Mouse (Mus musculus) C2C12 (cell line): ENCODE measurements around the gene Myh7b. TPM values are rescaled to one million over a fixed set of nuclear protein-coding genes. Genes with fewer than 3 reads are reported as not detected.
"Not testable (repeated sequence)": the region's sequence is repeated elsewhere in the genome, so short reads cannot be mapped to it uniquely, and the experiment has no call there.

Source experiments
- H3K27me3 ChIP-seq: one replicate; pipeline ENCODE4 v1.6.1; 2011; ENCODE audit not compliant: control insufficient read depth, insufficient read depth, insufficient read length
- H3K36me3 ChIP-seq: one replicate; pipeline ENCODE4 v1.6.1; 2011; ENCODE audit not compliant: control insufficient read depth, insufficient read depth
- H3K4me3 ChIP-seq: one replicate; pipeline ENCODE4 v1.5.1; 2011; ENCODE audit warnings: mild to moderate bottlenecking, control low read depth; ENCODE audit not compliant: poor library complexity, insufficient read depth, severe bottlenecking
- H3K79me2 ChIP-seq: one replicate; pipeline ENCODE4 v1.6.1; 2011; ENCODE audit not compliant: control insufficient read depth, insufficient read depth
- H3K79me3 ChIP-seq: one replicate; pipeline ENCODE4 v1.6.1; 2011; ENCODE audit warnings: low read depth, control low read depth
- H3ac ChIP-seq: one replicate; pipeline ENCODE3; 2011; ENCODE audit warnings: low read depth; ENCODE audit not compliant: control insufficient read depth, insufficient read length
- CEBPB ChIP-seq: IDR thresholded peaks from one replicate; pipeline ENCODE4 v1.6.1; 2011; ENCODE audit warnings: low read depth, mild to moderate bottlenecking, control low read depth, moderate library complexity
- CTCF ChIP-seq: IDR thresholded peaks from one replicate; pipeline ENCODE4 v1.5.1; 2011; ENCODE audit not compliant: control insufficient read depth, insufficient read depth, insufficient read length
- FOSL1 ChIP-seq: IDR thresholded peaks from one replicate; pipeline ENCODE4 v1.8.0; 2011; ENCODE audit warnings: mild to moderate bottlenecking, low read length; ENCODE audit not compliant: poor library complexity, insufficient read depth, severe bottlenecking
- MAX ChIP-seq: IDR thresholded peaks from one replicate; pipeline ENCODE4 v1.6.1; 2011; ENCODE audit warnings: mild to moderate bottlenecking, control low read depth
- MYOD1 ChIP-seq: IDR thresholded peaks from one replicate; pipeline ENCODE4 v1.6.1; 2011; ENCODE audit warnings: low read depth; ENCODE audit not compliant: control insufficient read depth, insufficient read length
- MYOG ChIP-seq: IDR thresholded peaks from one replicate; pipeline ENCODE4 v1.6.1; 2011; ENCODE audit not compliant: control insufficient read depth, insufficient read length; ENCODE audit errors: extremely low read depth
- USF1 ChIP-seq: IDR thresholded peaks from one replicate; pipeline ENCODE4 v1.6.1; 2011; ENCODE audit warnings: low read depth, mild to moderate bottlenecking, control low read depth, moderate library complexity
- polyA plus RNA-seq: library from polyadenylated mRNA; unstranded; fragments of >200 nt; fragmentation: generic; extraction: Trizol; gene quantifications from one replicate; pipeline ENCODE4 v1.2.1, GENCODE M21; 2012; ENCODE audit warnings: missing spikeins

The Myh7b gene
- polyA plus RNA-seq, 1 experiment = 0.09 TPM

DNA sequence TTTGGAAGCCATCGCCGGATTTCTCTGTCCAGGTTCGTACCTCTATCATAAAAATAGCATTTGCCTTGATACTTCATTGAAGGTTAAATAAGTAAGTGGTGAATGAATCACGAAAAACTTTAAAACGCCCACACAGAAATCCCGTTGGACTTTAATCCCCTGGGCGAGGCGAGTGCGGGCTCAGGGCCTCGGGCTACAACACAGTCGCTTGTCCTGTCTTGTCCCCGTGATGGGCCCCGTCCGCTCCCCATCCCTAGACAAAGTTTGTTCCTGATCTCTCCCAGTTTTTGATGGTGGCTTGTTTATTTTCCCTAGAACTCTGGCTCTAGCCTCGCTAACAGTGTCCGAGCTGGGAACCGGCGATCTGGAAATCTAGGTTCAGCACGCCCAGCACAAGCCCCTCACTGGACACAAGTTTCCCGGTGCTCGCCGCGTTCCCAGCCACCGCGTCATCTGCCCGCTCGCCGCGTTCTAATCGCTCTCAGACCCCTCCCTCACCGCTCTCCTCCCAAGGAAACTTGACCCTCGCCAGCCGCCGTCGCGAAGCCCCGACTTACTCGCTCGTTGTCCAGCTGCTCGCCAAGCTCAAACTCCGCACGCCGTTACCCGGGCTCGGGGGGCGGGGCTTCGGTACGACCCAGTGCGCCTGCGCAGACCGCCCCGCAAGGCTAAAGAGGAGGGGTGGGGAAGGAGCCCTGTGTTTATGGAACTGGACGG, 18.7 kb upstream of the Myh7b start, which contains the start of gene Gss:
Gene Gss, minus strand, starts transcription at position 674 of the 717 bp plus-strand sequence.
- TF ChIP-seq MAX = no peak
- peak; percentile 58 for TF ChIP-seq MYOD1
- no peak for TF ChIP-seq MYOG
- H3K79me3 ChIP-seq = no peaks in the 10 kb centered on the region
- H3K79me2 ChIP-seq = peaks cover 16% of the 10 kb centered on the region
- H3ac ChIP-seq = peak within 1 kb of the TSS; percentile 68
- peak within 1 kb of the TSS; percentile 63 for H3K4me3 ChIP-seq
- H3K27me3 ChIP-seq = peaks cover 8% of the 10 kb centered on the region
- H3K36me3 ChIP-seq = no peaks in the 10 kb centered on the region

DNA sequence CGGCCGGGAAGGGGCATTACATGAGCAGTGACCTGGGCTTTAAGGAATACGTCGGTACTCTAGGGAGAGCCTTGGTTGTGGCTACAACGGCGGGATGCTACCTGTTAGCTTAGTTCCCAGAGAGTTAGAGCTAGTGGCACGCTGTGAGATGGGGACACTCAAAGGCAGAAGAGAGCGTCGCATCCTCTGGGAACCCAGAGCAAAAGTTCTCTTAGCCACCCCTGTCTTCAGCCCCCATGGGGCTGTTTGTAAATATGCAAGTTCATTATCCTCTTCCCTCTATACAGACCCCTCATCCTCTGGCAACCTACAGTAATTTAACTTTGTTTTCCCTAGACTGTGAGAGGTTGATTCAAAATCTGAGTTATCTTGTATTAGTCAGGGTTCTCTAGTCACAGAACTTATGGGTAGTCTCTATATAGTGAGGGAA, 18.1 kb upstream of the Myh7b start:
- peak overlapping the region; percentile 68 for H3ac ChIP-seq
- peak overlapping the region; percentile 63 for H3K4me3 ChIP-seq
- TF ChIP-seq USF1 = no peak
- no peak for TF ChIP-seq CTCF
- TF ChIP-seq FOSL1 = no peak
- TF ChIP-seq MAX = no peak
- TF ChIP-seq CEBPB = no peak
- no peak for TF ChIP-seq MYOD1
- TF ChIP-seq MYOG = no peak
- peaks cover 8% of the 10 kb centered on the region for H3K27me3 ChIP-seq
- no peaks in the 10 kb centered on the region for H3K36me3 ChIP-seq
- H3K79me3 ChIP-seq = no peaks in the 10 kb centered on the region
- H3K79me2 ChIP-seq = peaks cover 16% of the 10 kb centered on the region

- no peak overlapping the region for H3ac ChIP-seq
- TF ChIP-seq MYOD1 (no peak), CEBPB (no peak), FOSL1 (no peak), USF1 (no peak), CTCF (no peak), MAX (no peak), MYOG (no peak)
- H3K4me3 ChIP-seq = no peak overlapping the region
- no peaks in the 10 kb centered on the region for H3K36me3 ChIP-seq
- peaks cover 18% of the 10 kb centered on the region for H3K27me3 ChIP-seq
- peaks cover 15% of the 10 kb centered on the region for H3K79me2 ChIP-seq
- no peaks in the 10 kb centered on the region for H3K79me3 ChIP-seq
Measured at GRCm38 (mm10) chr2:155595516-155595915, 15.5 kb upstream of the Myh7b start.

GRCm38 (mm10) chr2:155603707-155604106, 7.3 kb upstream of the Myh7b start:
- no peaks in the 10 kb centered on the region for H3K36me3 ChIP-seq
- TF ChIP-seq FOSL1 = no peak
- no peak for TF ChIP-seq MAX
- no peak for TF ChIP-seq MYOG
- TF ChIP-seq CTCF = no peak
- no peak for TF ChIP-seq MYOD1
- no peak for TF ChIP-seq USF1
- no peak for TF ChIP-seq CEBPB
- peaks cover 11% of the 10 kb centered on the region for H3K27me3 ChIP-seq
- no peak overlapping the region for H3ac ChIP-seq
- no peaks in the 10 kb centered on the region for H3K79me3 ChIP-seq
- H3K79me2 ChIP-seq = no peaks in the 10 kb centered on the region
- H3K4me3 ChIP-seq = no peak overlapping the region

GRCm38 (mm10) chr2:155604560-155605235, 6.3 kb upstream of the Myh7b start:
- Histone ChIP-seq H3K79me2 (no peaks in the 10 kb centered on the region), H3K27me3 (peaks cover 7% of the 10 kb centered on the region), H3K36me3 (no peaks in the 10 kb centered on the region), H3ac (no peak overlapping the region), H3K4me3 (no peak overlapping the region), H3K79me3 (no peaks in the 10 kb centered on the region)
- TF ChIP-seq MYOG (no peak), CTCF (no peak), FOSL1 (no peak)

DNA sequence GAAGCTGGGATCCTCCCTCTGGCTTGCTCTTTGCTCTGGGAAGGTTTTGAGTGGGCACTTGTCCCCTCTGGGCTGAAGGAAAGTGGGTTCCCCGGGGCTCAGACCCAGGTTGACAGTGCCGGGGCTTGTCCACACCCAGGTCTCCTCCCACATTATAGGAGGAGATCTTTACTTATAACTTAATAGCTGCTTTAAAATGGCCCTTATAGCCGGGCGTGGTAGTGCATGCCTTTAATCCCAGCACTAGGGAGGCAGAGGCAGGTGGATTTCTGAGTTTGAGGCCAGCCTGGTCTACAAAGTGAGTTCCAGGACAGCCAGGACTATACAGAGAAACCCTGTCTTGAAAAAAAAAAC, 5.8 kb upstream of the Myh7b start:
- H3K79me3 ChIP-seq, H3K4me3 ChIP-seq, H3K27me3 ChIP-seq, H3K79me2 ChIP-seq, H3ac ChIP-seq, H3K36me3 ChIP-seq: not testable (repeated sequence)
